Mouse (Mus musculus): ENCODE results near the gene Ptprs.

DNA sequence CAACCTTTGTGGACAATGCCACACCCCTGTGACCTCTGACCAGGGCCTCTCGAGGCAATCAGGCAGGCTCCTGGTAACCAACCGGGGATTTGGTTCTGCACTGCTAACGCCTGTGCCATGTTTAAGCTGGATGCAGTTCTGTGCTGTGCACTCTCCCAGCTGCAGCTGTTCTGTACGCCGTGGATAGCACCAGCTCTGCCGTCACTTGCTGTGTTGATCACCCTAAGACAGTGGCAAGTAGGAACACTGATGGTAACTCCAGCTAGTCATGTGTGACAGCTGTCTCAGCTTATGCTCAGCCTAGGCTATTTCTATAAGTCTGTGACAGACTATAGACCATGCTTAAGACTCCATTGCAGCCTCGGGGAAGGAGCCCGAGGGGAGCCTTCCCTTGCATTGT lies 93.3 kb downstream of the Ptprs start:
- no peak for TF ChIP-seq EP300 (IDR thresholded peaks at IDR 0.05; ENCODE audit: low read depth)
- no peak for TF ChIP-seq CTCF (IDR thresholded peaks at IDR 0.05; ENCODE audit: low read depth)

Data from heart, postnatal 0 days (tissue).